Mouse (Mus musculus) common myeloid progenitor, adult 5-6 weeks (primary cell): ENCODE results near the gene Clnk. TPM values are rescaled to one million over a fixed set of nuclear protein-coding genes. Genes with fewer than 3 reads are reported as not detected.

Source experiments
- ATAC-seq: replicated peaks from 2 replicates; pipeline ENCODE4 v1.8.0; 2016; ENCODE audit warnings: low read depth, mild to moderate bottlenecking, moderate TSS enrichment, inconsistent platforms; ENCODE audit not compliant: poor library complexity, severe bottlenecking
- total RNA-seq: library from RNA; stranded (forward); fragments of 200-1000, 187-1606 nt; gene quantifications from 2 replicates; pipeline ENCODE4 v1.2.3, GENCODE M21; 2017

The Clnk gene
- total RNA-seq, 1 experiment from 2014 or later: 6.0 TPM

- no peak for ATAC-seq
These were observed 96.0 kb downstream of the Clnk start for GRCm38 (mm10) chr5:38780631-38781030.

- no peak for ATAC-seq
These were observed 96.6 kb downstream of the Clnk start for GRCm38 (mm10) chr5:38780045-38780444.

- ATAC-seq: no peak
These were observed 101.1 kb downstream of the Clnk start for GRCm38 (mm10) chr5:38775500-38775899.

GRCm38 (mm10) chr5:38754950-38755349 is 121.7 kb downstream of the Clnk start:
- ATAC-seq: peak; percentile 86

GRCm38 (mm10) chr5:38752749-38753148 is 123.9 kb downstream of the Clnk start:
- no peak for ATAC-seq

GRCm38 (mm10) chr5:38708940-38709581 is 167.6 kb downstream of the Clnk start:
- no peak for ATAC-seq

GRCm38 (mm10) chr5:38707364-38708075 is 169.1 kb downstream of the Clnk start:
- ATAC-seq: peak; percentile 65

- ATAC-seq: no peak
These were observed 173.7 kb downstream of the Clnk start for GRCm38 (mm10) chr5:38702941-38703340.

GRCm38 (mm10) chr5:38702091-38702490 is 174.5 kb downstream of the Clnk start:
- no peak for ATAC-seq

GRCm38 (mm10) chr5:38698466-38698865 is 178.1 kb downstream of the Clnk start:
- ATAC-seq: no peak

- no peak for ATAC-seq
These were observed 178.6 kb downstream of the Clnk start for GRCm38 (mm10) chr5:38698046-38698445.

- no peak for ATAC-seq
These were observed 179.8 kb downstream of the Clnk start for GRCm38 (mm10) chr5:38696616-38697375.

- ATAC-seq: no peak
These were observed 183.8 kb downstream of the Clnk start for GRCm38 (mm10) chr5:38692859-38693258.

GRCm38 (mm10) chr5:38689186-38689585 is 187.4 kb downstream of the Clnk start:
- ATAC-seq: no peak

- ATAC-seq: no peak
These were observed 188.9 kb downstream of the Clnk start for GRCm38 (mm10) chr5:38687694-38688093.

GRCm38 (mm10) chr5:38684164-38684911 is 192.3 kb downstream of the Clnk start, which contains the start of gene Zfp518b:
Gene Zfp518b (minus strand): TSS chr5:38684826.
- peak; percentile 80 for ATAC-seq

GRCm38 (mm10) chr5:38658836-38659235 is 217.8 kb downstream of the Clnk start:
- ATAC-seq: no peak
